Mouse (Mus musculus) forebrain, embryonic 15.5 days (tissue): ENCODE measurements around the gene Olfr1242. TPM values are rescaled to one million over a fixed set of nuclear protein-coding genes. Genes with fewer than 3 reads are reported as not detected.

Experiments used
- ATAC-seq: fragments of 200-750 bp; cut with Nextera tagmentation; replicated peaks from 2 replicates; pipeline ENCODE4 v1.8.0; 2017; ENCODE audit warnings: mild to moderate bottlenecking, moderate TSS enrichment, moderate library complexity
- H3K27ac ChIP-seq: fragments of 300-500 bp; sonication (generic); replicated peaks from 2 replicates; pipeline ENCODE4 v1.5.1; 2015; ENCODE audit warnings: mild to moderate bottlenecking, inconsistent platforms
- H3K27me3 ChIP-seq: fragments of 300-500 bp; sonication (generic); 2 replicates; pipeline ENCODE4 v1.6.1; 2015; ENCODE audit warnings: inconsistent platforms
- H3K36me3 ChIP-seq: fragments of 300-500 bp; sonication (generic); 2 replicates; pipeline ENCODE4 v1.6.1; 2015; ENCODE audit warnings: mild to moderate bottlenecking, inconsistent platforms
- H3K4me1 ChIP-seq: fragments of 300-500 bp; sonication (generic); 2 replicates; pipeline ENCODE4 v1.6.1; 2015; ENCODE audit warnings: inconsistent platforms
- H3K4me2 ChIP-seq: fragments of 300-500 bp; sonication (generic); replicated peaks from 2 replicates; pipeline ENCODE4 v1.6.1; 2015; ENCODE audit warnings: mild to moderate bottlenecking, inconsistent platforms
- H3K4me3 ChIP-seq: fragments of 300-500 bp; sonication (generic); 2 replicates; pipeline ENCODE4 v1.5.1; 2015; ENCODE audit warnings: mild to moderate bottlenecking, inconsistent platforms
- H3K9ac ChIP-seq: fragments of 300-500 bp; sonication (generic); replicated peaks from 2 replicates; pipeline ENCODE4 v1.6.1; 2015; ENCODE audit warnings: mild to moderate bottlenecking, inconsistent platforms
- H3K9me3 ChIP-seq: fragments of 300-500 bp; sonication (generic); 2 replicates; pipeline ENCODE4 v1.6.1; 2016; ENCODE audit warnings: inconsistent platforms
- WGBS: fragments of 180-500 bp; shearing (Covaris S2); methylation state at CpG from one replicate; pipeline ENCODE4 v1.1.7; 2015; ENCODE audit warnings: mixed read lengths; 5-methylcytosine and 5-hydroxymethylcytosine counted together
- polyA plus RNA-seq: library from polyadenylated mRNA; unstranded; fragments of >200 nt; fragmentation: Nextera tagmentation; extraction: Ambion mirVana; gene quantifications from 2 replicates; pipeline ENCODE4 v1.2.1, GENCODE M21; 2015

The Olfr1242 gene
- not detected in 2 replicates for polyA plus RNA-seq

DNA sequence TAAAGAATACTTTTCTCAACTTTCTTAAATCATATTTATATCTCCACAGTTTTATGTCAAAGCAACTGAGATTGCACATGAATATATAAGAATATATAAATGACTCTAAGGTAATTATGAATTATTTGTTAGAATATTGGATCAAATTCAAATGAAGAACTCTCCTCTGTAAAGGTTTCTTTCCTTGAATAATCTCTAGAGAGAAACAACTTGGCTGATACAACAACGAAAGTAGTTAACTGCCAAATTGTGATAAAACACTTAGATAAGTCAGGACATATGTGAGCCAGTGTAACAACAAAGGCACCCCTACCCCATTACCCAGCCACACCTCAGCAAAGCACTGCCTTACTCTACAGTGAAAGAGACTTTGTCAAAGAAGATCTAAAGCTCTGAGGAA, at the start of gene Olfr1242:
Gene Olfr1242, minus strand, starts transcription at position 101 of the 400 bp plus-strand sequence.
- H3K36me3 ChIP-seq = no peaks in the 10 kb centered on the region
- 93% methylated on average over 1 of the region's 1 CpGs for WGBS
- H3K4me1 ChIP-seq = no peaks in the 10 kb centered on the region
- ATAC-seq = no peak
- H3K9ac ChIP-seq = no peak within 1 kb of the TSS
- no peaks in the 10 kb centered on the region for H3K9me3 ChIP-seq
- no peak within 1 kb of the TSS for H3K4me2 ChIP-seq
- no peak within 1 kb of the TSS for H3K4me3 ChIP-seq
- no peak within 1 kb of the TSS for H3K27ac ChIP-seq
- no peaks in the 10 kb centered on the region for H3K27me3 ChIP-seq

DNA sequence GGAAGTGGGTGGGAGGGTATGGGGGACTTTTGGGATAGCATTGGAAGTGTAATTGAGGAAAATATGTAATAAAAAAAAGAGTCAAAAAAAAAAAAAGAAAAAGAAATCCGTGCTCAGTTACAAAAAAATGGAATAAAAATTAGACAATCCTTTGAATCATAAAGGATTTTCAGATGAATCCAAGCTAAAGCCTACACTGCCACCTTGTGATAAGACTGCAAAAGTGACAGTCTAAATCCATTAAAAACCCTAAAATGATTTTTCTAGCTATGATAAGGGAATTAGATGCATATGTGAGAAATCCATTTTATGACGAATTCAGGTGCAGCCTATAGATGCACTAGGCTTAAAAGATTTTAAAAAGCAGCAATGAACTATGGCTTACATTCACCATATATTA, 46.4 kb upstream of the Olfr1242 start:
- H3K4me3 ChIP-seq = no peak overlapping the region
- H3K27me3 ChIP-seq = no peaks in the 10 kb centered on the region
- H3K36me3 ChIP-seq = no peaks in the 10 kb centered on the region
- H3K4me1 ChIP-seq = no peaks in the 10 kb centered on the region
- no peak for ATAC-seq
- H3K9me3 ChIP-seq = no peaks in the 10 kb centered on the region
- H3K27ac ChIP-seq = no peak overlapping the region
- no peak overlapping the region for H3K9ac ChIP-seq
- H3K4me2 ChIP-seq = no peak overlapping the region
- WGBS = 52% methylated on average over 2 of the region's 2 CpGs

DNA sequence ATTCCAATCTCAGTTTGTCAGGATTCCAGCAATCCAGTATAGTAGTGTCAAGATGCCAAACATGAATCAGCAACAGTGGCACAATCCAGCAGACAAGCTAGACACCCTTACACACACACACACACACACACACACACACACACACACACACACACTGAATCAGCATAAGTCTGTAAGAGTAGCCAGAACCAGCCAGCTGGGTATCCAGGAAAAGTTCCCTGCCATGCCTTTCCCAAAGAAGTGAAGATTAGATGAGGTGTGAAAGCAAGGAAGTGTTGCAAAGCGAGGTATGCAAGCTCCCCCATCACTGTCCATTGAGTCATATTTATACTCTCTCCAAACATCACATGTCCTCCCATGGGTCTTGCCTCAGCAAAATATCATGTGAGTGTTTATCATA, 41.8 kb upstream of the Olfr1242 start:
- Histone ChIP-seq H3K4me2 (no peak overlapping the region), H3K4me1 (no peaks in the 10 kb centered on the region), H3K27ac (no peak overlapping the region), H3K4me3 (no peak overlapping the region), H3K36me3 (no peaks in the 10 kb centered on the region), H3K9me3 (no peaks in the 10 kb centered on the region), H3K27me3 (no peaks in the 10 kb centered on the region), H3K9ac (no peak overlapping the region)
- no peak for ATAC-seq
- 60% methylated on average over 1 of the region's 1 CpGs for WGBS

DNA sequence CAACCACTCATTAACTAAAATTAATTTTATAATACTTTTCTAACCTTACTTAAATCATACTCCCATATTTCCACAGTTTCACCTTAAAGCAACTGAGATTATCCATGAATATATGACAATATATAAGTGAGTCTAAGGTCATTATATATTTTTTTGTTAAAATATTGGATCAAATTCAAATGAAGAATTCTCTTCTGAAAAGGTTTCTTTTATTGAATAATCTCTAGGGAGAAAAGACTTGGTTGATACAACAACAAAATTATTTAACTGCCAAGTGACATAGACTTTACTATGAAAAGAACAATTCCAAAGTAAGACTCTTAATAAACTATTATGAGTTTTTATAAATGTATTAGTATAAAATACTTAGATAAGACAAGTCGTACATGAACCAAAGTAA, 33.3 kb upstream of the Olfr1242 start, which contains the start of gene Olfr1243:
Gene Olfr1243, minus strand, starts transcription at position 101 of the 400 bp plus-strand sequence.
- Histone ChIP-seq H3K9me3 (no peaks in the 10 kb centered on the region), H3K9ac (no peak within 1 kb of the TSS), H3K4me3 (no peak within 1 kb of the TSS), H3K4me1 (no peaks in the 10 kb centered on the region), H3K4me2 (no peak within 1 kb of the TSS), H3K36me3 (no peaks in the 10 kb centered on the region), H3K27ac (no peak within 1 kb of the TSS), H3K27me3 (no peaks in the 10 kb centered on the region)
- no peak for ATAC-seq
- 89% methylated on average over 1 of the region's 1 CpGs for WGBS

GRCm38 (mm10) chr2:89487026-89487425, 11.1 kb downstream of the Olfr1242 start, which contains the start of gene Olfr1241:
Gene Olfr1241, minus strand, starts transcription at chr2:89487126.
- H3K4me2 ChIP-seq = no peak within 1 kb of the TSS
- no peak for ATAC-seq
- no peak within 1 kb of the TSS for H3K27ac ChIP-seq
- no peak within 1 kb of the TSS for H3K4me3 ChIP-seq
- H3K36me3 ChIP-seq = no peaks in the 10 kb centered on the region
- H3K9me3 ChIP-seq = no peaks in the 10 kb centered on the region
- no peak within 1 kb of the TSS for H3K9ac ChIP-seq
- no peaks in the 10 kb centered on the region for H3K4me1 ChIP-seq
- no peaks in the 10 kb centered on the region for H3K27me3 ChIP-seq

DNA sequence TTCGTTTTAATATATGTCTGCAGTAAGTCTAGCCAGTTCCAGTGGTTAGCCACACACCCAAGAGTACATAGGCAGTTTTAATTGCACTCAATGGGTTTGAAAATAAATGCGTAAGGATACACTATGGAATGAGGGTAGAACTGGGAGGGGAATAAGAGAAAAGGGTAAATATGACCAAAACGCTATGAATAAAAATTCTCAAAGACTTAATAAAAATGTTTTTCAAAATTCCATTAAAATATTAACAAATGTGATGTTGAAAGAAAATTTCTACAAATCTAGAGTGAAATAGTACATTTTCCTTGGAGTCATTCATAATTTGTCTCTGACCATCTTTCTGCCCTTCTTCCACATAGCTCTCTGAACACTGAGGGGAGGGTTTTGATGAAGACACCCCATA, 55.2 kb downstream of the Olfr1242 start, which contains the start of gene Olfr1240:
Gene Olfr1240, minus strand, starts transcription at position 101 of the 400 bp plus-strand sequence.
- Histone ChIP-seq H3K36me3 (no peaks in the 10 kb centered on the region), H3K4me2 (no peak within 1 kb of the TSS), H3K9ac (no peak within 1 kb of the TSS), H3K9me3 (no peaks in the 10 kb centered on the region), H3K4me3 (no peak within 1 kb of the TSS), H3K27ac (no peak within 1 kb of the TSS), H3K27me3 (no peaks in the 10 kb centered on the region), H3K4me1 (no peaks in the 10 kb centered on the region)
- no peak for ATAC-seq
- 86% methylated on average over 3 of the region's 3 CpGs for WGBS

Other genes with a start within 250 kb of the Olfr1242 start
- not detected in 2 replicates for gene Olfr1228, start 244.3 kb downstream of the Olfr1242 start, polyA plus RNA-seq
- not detected in 2 replicates for gene Olfr1229, start 210.3 kb downstream of the Olfr1242 start, polyA plus RNA-seq
- gene Olfr1230, start 201.1 kb downstream of the Olfr1242 start, polyA plus RNA-seq = not detected in 2 replicates
- gene Olfr1231, start 191.3 kb downstream of the Olfr1242 start, polyA plus RNA-seq = not detected in 2 replicates
- not detected in 2 replicates for gene Olfr1232, start 168.7 kb downstream of the Olfr1242 start, polyA plus RNA-seq
- gene Olfr1233, start 155.9 kb downstream of the Olfr1242 start, polyA plus RNA-seq = not detected in 2 replicates
- gene Olfr1234, start 133.5 kb downstream of the Olfr1242 start, polyA plus RNA-seq = not detected in 2 replicates
- not detected in 2 replicates for gene Olfr1238, start 88.7 kb downstream of the Olfr1242 start, polyA plus RNA-seq
- not detected in 2 replicates for gene Olfr1239, start 77.9 kb downstream of the Olfr1242 start, polyA plus RNA-seq
- gene Olfr1240, start 55.3 kb downstream of the Olfr1242 start, polyA plus RNA-seq = not detected in 2 replicates
- not detected in 2 replicates for gene Olfr1241, start 11.2 kb downstream of the Olfr1242 start, polyA plus RNA-seq
- not detected in 2 replicates for gene Olfr1243, start 33.2 kb upstream of the Olfr1242 start, polyA plus RNA-seq
- gene Olfr1245, start 80.1 kb upstream of the Olfr1242 start, polyA plus RNA-seq = not detected in 2 replicates
- not detected in 2 replicates for gene Olfr1246, start 94.8 kb upstream of the Olfr1242 start, polyA plus RNA-seq
- gene Olfr1247, start 115.8 kb upstream of the Olfr1242 start, polyA plus RNA-seq = not detected in 2 replicates
- gene Olfr1248, start 119.9 kb upstream of the Olfr1242 start, polyA plus RNA-seq = not detected in 2 replicates
- gene Olfr1249, start 136.6 kb upstream of the Olfr1242 start, polyA plus RNA-seq = not detected in 2 replicates
- not detected in 2 replicates for gene Olfr1250, start 163.1 kb upstream of the Olfr1242 start, polyA plus RNA-seq
- not detected in 2 replicates for gene Olfr1251, start 173.6 kb upstream of the Olfr1242 start, polyA plus RNA-seq
- not detected in 2 replicates for gene Olfr1252, start 226.7 kb upstream of the Olfr1242 start, polyA plus RNA-seq